Mouse (Mus musculus): Measurements from ENCODE around the gene Rfx1. TPM values are rescaled to one million over a fixed set of nuclear protein-coding genes. Genes with fewer than 3 reads are reported as not detected.

Gene Rfx1
- polyA plus RNA-seq, 1 experiment, result 46.3 TPM

GRCm38 (mm10) chr8:84144636-84145245 is 78.1 kb downstream of the Rfx1 start:
- TF ChIP-seq GATA1 (IDR thresholded peaks at IDR 0.05; ENCODE audit: low read length), result no peak

Other genes starting within 250 kb of the Rfx1 start
- gene Adgrl1, start 166.7 kb upstream of the Rfx1 start, polyA plus RNA-seq (2012), result 28.6 and 31.7 TPM in 2 replicates
- not detected in 2 replicates for gene Gm10644, start 111.6 kb upstream of the Rfx1 start, polyA plus RNA-seq (2012)
- gene Asf1b, start 111.3 kb upstream of the Rfx1 start, polyA plus RNA-seq (2012), result 226 and 290 TPM in 2 replicates
- 53.2 and 56.2 TPM in 2 replicates for gene Prkaca, start 93.8 kb upstream of the Rfx1 start, polyA plus RNA-seq (2012)
- 275 and 319 TPM in 2 replicates for gene Samd1, start 69.2 kb upstream of the Rfx1 start, polyA plus RNA-seq (2012)
- gene 1700067K01Rik, start 65.3 kb upstream of the Rfx1 start, polyA plus RNA-seq (2012), result 0.89 and 1.1 TPM in 2 replicates
- gene 2210011C24Rik, start 54.7 kb upstream of the Rfx1 start, polyA plus RNA-seq (2012), result not detected in 2 replicates
- 0.29 and 0.55 TPM in 2 replicates for gene Palm3, start 45.4 kb upstream of the Rfx1 start, polyA plus RNA-seq (2012)
- not detected in 2 replicates for gene Il27ra, start 24.2 kb upstream of the Rfx1 start, polyA plus RNA-seq (2012)
- not detected in 2 replicates for gene Rln3, start 21.8 kb upstream of the Rfx1 start, polyA plus RNA-seq (2012)
- gene Gm10643, start 1.7 kb upstream of the Rfx1 start, polyA plus RNA-seq (2012), result 0.11 TPM in 2 replicates
- gene Dcaf15, start 37.9 kb downstream of the Rfx1 start, polyA plus RNA-seq (2012), result 60.0 and 74.5 TPM in 2 replicates
- gene Podnl1, start 59.2 kb downstream of the Rfx1 start, polyA plus RNA-seq (2012), result 0.02 and 0.03 TPM in 2 replicates
- 18.0 and 21.2 TPM in 2 replicates for gene Cc2d1a, start 81.1 kb downstream of the Rfx1 start, polyA plus RNA-seq (2012)
- gene 4930432K21Rik, start 81.2 kb downstream of the Rfx1 start, polyA plus RNA-seq (2012), result 0.19 and 0.22 TPM in 2 replicates
- gene Nanos3, start 118.4 kb downstream of the Rfx1 start, polyA plus RNA-seq (2012), result not detected in 2 replicates
- 8.9 and 14.2 TPM in 2 replicates for gene Zswim4, start 170.2 kb downstream of the Rfx1 start, polyA plus RNA-seq (2012)
- gene D8Ertd738e, start 182.9 kb downstream of the Rfx1 start, polyA plus RNA-seq (2012), result 251 and 389 TPM in 2 replicates
- 73.1 and 105 TPM in 2 replicates for gene Mri1, start 190.5 kb downstream of the Rfx1 start, polyA plus RNA-seq (2012)
- 7.2 and 14.1 TPM in 2 replicates for gene Ccdc130, start 203.5 kb downstream of the Rfx1 start, polyA plus RNA-seq (2012)